Mouse (Mus musculus) c-Kit-negative CD71-positive TER-119-positive erythroid progenitor cells, embryonic 14.5 days (primary cell): ENCODE data around the gene Samm50.
"Not testable (repeated sequence)": the region's sequence is repeated elsewhere in the genome, so short reads cannot be mapped to it uniquely, and the experiment has no call there.

Experiments
- DNase-seq: peaks from one replicate; pipeline ENCODE4 v3.0.0-alpha.2; 2013; ENCODE audit warnings: low read depth, low spot score

The Samm50 gene

DNA sequence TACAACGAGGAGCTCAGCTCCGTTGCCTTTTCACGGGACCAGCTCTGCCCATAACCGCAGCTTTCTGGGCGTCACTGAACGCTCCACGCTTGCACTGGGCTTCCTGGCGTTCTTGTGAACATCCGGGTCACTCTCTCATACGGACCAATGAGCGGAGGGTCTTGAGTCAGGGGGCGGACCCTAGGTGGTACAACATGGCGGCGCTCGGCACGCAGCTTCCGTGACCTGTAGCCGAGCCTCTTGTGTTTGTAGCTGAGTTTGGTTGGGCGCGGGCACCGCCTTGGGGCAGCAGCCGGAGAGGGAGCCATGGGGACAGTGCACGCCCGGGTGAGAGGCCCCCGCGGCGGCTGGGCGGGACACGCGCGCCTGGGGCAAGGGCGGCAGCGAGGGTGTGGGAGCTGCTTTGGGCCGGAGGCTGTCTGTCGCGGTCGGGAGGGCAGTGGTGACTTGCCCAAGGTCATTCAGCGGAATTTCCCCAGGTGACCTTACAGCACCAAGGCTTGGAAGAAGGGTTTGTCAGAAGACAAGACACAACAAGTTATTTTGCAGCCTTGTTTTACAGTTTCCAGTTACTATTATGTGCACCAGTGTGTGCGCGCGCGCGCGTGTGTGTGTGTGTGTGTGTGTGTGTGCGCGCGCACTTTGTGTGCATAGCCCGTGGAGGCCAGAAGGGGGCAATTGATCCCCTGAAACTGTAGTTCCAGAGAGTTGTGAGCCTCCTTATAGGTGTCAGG lies at the start of gene Samm50:
Samm50 (plus strand) TSS at position 184 of the 734 bp plus-strand sequence.
- peak; percentile 84 for DNase-seq

GRCm38 (mm10) chr15:84156158-84156557 lies 35.9 kb upstream of the Samm50 start:
- DNase-seq: no peak

DNA sequence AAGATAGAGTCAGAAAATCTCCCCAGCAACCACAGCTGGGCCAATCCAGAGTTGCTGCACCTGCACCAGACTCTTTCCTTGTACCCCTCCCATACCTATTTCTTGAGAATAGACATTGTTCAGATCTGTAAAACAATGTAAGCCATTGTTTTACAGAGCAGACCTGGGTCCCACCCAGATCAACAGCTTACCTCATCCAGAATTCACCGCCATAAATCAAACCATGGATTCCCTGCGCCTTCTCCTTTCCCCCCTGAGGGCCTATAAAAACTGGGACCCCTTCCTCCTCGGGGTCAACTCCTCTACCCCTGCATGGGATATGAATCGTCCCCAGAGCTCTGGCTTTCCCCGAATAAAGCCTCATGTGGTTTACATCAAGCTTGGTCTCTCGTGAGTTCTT lies 34.5 kb upstream of the Samm50 start:
- not testable (repeated sequence) for DNase-seq

GRCm38 (mm10) chr15:84161871-84162270 lies 30.2 kb upstream of the Samm50 start:
- DNase-seq: no peak

- DNase-seq: no peak
Observed at GRCm38 (mm10) chr15:84166818-84167217, 25.2 kb upstream of the Samm50 start.

DNA sequence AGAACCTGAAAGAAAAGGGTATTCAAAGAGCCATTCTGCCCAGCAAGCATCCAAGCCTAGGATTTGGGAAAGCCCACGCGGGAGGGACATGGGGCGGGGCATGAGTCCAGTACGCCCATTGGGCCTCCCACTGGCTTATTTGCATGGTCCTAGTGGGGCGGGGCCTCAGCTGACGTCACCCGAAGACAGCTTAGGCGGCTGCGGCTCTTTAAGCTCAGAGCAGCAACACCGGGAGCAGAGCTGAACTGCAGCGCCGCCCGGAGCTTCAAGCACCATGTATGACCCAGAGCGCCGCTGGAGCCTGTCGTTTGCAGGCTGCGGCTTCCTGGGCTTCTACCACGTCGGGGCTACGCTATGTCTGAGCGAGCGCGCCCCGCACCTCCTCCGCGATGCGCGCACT lies 24.4 kb upstream of the Samm50 start, which contains the start of gene Pnpla3:
Pnpla3 (plus strand) TSS at position 238 of the 400 bp plus-strand sequence.
- peak; percentile 42 for DNase-seq

DNA sequence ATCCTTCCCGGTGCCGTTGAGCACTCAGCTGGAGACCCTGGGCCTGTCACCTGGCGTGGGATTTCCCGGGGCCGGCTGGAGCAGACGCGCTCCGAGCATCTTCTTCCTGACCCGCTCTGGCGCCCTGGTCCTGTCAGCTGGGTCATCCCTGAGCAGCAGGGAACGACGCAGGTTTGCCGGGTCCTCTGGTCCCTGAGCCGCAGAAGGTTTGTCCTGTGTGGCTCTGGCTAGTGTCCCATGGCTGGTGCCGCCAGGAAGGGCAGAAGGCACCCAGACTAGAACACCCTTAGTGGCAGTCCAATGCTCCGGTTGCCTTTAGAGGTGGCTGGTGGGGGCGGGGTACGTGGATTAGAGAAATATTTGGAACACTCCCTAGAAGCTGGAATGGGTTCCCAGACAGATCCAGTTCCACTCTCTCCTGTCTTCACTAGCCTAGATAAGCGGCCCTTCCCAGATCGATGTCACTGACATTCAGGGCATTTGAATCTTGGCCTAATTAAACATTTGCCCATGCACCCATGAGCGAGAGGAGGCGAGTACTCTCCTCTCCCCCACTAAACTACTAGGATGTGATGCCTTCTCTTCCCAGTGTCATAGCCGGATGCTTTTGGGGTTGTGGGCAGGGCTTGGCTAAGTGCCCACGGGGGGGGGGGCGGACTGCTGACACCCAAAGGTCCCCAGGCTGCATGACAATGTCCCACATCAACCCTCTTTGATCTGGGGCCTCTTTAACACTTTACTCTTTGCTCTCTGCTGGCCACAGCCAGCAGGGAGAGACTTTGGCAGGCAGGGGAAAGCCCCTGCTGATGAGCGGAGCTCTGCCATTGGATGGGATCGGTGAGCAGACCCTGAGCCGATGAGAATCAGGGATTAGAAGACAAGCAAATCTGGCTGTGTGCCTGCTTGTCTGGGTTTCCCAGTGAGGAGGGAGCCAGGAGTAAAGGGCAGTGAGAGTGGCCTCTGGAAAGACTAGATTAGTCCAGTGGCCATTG lies 23.6 kb upstream of the Samm50 start:
- DNase-seq: no peak

- DNase-seq: no peak
Observed at GRCm38 (mm10) chr15:84169511-84169910, 22.5 kb upstream of the Samm50 start.

- no peak for DNase-seq
Observed at GRCm38 (mm10) chr15:84171166-84171565, 20.9 kb upstream of the Samm50 start.

GRCm38 (mm10) chr15:84178733-84179132 lies 13.3 kb upstream of the Samm50 start:
- DNase-seq: no peak

GRCm38 (mm10) chr15:84182000-84182399 lies 10.0 kb upstream of the Samm50 start:
- DNase-seq: no peak

DNA sequence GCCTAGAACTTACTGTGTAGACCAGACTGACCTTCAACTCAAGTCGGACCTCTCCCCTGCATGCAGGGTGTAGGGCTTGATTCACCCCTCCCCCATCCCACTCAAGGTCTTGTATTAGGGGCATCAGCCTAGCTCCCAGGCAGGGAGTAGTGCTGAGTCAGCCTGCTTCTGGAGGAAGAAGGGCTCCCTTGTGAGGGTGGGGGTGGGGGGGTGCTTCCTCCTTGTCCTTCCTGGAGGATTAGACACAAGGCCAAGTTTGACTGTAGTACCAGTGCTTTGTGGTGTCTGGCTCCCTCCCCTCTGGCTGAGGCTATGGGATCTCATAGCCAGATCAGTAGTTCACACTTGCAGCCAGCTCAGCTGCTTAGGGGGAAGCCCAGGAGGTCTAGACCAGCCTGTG lies 8.1 kb upstream of the Samm50 start:
- DNase-seq: no peak

DNA sequence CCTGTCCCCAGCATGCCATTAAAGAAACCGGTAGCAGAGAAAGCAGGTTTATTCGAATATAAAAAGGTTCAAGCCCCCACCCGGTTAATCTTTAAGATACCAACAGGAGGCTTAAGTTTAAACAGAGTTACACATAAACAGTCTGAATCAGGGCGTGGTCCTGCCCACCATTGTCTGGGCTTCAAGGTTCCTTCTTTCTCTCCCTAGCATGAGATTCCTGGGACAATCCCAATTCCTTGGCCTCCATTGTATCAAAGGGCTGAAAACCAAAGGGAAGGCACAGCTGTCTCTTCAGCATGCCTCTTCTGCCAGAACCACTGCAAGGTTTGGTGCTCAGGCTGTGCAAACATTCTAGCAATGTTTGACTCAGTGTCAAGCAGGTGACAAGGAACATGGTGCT lies 5.8 kb upstream of the Samm50 start:
- DNase-seq: no peak

GRCm38 (mm10) chr15:84188887-84189530 lies 3.0 kb upstream of the Samm50 start:
- no peak for DNase-seq

GRCm38 (mm10) chr15:84189881-84190280 lies 2.2 kb upstream of the Samm50 start:
- DNase-seq: no peak

DNA sequence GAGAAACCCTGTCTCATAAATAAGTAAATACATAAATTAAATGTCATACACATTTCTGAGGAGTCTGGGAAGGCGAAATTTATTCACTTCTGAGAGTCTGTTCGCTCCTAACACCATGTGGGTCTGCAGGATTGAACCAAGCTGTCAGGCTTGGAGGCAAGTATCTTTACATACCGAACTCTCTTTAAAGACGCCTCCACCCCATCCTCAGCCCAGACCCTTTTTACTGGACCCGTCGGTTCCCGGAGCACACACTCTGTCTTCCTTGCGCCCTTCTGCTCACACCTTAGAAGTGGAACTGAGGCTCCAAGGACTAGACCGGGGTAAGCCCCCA lies 350 bp upstream of the Samm50 start:
- no peak for DNase-seq

GRCm38 (mm10) chr15:84196486-84197165 lies 4.6 kb downstream of the Samm50 start:
- DNase-seq: no peak

DNA sequence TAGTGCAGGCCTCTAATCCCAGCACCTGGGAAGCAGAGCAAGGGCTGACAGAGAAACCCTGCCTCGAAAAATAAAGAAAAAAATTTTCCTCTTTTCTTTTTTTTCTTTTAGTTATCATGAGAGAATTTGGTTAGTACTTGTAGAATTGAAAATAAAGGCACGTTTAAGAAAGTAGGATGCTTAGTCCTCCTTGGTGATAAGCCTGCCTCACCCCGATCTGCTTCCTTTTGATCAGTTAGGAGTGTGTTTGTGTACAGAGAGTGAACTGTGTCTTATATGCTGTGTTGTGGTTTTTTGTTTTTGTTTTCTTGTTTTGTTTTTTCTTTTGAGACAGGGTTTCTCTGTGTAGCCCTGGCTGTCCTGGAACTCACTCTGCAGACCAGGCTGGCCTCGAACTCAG lies 15.3 kb downstream of the Samm50 start:
- DNase-seq: no peak

DNA sequence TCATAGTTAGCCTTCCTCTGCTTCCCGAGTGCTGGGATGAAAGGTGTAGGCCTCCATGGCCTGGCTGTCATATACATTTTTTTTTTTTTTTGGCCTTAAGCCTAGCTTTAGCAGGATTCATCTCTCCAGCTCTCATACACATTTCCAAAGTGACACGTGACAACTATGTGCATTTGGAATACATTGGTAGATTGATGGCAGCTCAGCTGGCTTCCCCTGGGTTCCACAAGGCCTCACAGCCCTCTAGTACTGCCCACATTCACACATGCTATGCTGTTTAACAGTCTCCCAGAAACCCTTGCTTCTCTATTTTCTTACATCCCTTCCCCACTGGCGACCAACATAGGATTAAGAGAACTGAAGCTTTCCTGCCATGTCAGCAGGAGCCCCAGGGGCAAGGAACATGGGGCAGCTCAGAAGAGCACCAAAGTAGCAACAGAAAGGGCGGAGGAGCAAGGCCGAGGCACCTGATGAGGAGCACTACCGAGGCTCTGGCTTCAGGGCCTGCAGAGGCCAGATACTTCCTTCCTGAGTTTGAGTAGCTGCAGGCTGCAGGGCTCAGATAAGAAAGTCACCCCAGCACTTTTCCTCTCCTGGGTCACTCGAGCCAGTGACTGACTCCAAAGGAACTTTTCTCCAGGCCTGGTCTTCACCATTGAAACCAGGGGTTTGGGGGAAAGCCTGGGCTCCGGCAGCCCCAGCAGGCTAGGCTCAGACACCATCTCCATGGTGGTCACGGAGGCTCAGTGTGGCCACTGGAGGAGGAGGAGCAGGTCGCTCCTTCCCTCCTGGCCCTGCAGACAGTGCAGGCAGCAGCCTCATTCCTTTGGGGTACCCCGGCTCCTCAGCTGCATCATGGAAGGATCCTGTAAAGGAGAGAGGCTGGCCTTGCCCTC lies 17.7 kb downstream of the Samm50 start:
- DNase-seq: peak; percentile 71

DNA sequence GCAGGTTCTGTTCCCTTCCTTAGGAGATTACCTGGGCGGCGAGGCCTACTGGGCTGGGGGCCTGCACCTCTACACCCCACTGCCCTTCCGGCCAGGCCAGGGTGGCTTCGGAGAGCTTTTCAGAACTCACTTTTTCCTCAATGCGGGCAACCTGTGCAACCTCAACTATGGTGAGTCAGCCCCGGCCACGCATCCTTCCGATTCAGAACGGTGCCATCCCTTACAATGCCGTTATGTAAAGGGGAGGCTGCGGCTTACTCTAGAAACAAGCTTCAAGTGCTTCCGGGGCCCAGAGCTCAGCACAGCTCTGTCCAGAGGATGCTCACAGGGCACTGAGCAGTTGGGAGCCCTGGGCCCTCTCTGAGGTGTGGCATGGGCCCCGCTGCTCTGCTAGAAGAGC lies 18.4 kb downstream of the Samm50 start:
- no peak for DNase-seq

DNA sequence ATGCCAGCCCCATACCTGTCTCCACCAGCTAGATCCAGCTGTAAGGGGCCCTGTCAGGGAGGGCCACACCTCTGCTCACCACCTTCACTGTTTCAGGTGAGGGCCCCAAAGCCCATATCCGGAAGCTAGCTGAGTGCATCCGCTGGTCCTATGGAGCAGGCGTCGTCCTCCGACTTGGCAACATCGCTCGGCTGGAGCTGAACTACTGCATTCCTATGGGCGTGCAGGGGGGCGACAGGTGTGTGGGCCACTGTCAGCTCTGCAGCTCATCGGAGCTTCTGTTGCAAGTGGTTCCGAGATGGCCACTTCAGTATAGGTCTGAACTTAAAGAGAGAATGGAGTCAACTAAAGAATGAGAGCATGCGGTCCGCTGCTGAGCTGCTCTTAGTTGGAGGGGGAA lies 18.9 kb downstream of the Samm50 start:
- no peak for DNase-seq
